Mouse (Mus musculus): Measurements from ENCODE around the gene Pik3ip1. TPM values are rescaled to one million over a fixed set of nuclear protein-coding genes. Genes with fewer than 3 reads are reported as not detected.

Gene Pik3ip1
- total RNA-seq, 2 experiments from 2014 or later: 8.0 to 12.7 TPM

- DNase-seq: no peak
Measured at GRCm38 (mm10) chr11:3336602-3337001, 6.4 kb downstream of the Pik3ip1 start.

DNA sequence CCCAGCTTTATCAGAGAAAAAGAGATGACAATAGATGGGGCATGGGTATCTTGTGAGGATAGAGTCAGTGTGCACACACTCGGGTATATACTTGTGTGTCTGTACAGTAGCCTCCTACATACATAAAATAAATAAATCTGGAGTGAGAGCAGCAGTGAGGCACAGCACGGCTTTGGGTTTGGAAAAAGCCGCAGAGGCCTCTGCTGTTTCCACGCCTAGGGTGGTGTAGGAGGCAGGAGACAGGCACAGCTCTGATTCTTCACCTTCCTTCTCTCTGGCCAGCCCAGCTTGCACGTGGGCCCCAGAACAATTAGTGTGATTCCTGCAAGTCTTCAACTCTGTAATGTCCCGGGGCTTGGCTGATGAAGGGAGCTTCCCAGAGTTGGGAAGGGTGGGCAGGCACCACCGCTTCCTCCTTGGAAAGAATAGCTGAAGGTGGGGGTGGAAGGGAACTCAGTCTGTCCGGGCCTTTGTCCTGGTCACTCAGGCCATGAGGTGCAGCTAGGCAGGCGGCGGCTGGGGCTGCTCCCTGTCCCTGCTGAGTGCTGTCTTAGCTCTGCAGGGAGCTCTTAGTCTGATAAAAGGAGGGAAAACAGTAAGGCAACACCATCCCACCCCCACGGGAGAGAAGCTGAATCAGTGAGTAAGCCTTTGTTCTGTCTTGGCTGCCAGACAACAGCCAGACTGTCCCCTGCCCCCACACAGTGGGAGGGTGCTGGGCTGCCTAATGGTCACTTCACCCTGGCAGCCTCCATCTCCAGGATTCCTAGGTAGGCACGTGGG, 7.2 kb downstream of the Pik3ip1 start:
- peak in 1 of 2 experiments; percentile 23 for DNase-seq

GRCm38 (mm10) chr11:3337961-3338360, 7.8 kb downstream of the Pik3ip1 start:
- DNase-seq: no peak

DNA sequence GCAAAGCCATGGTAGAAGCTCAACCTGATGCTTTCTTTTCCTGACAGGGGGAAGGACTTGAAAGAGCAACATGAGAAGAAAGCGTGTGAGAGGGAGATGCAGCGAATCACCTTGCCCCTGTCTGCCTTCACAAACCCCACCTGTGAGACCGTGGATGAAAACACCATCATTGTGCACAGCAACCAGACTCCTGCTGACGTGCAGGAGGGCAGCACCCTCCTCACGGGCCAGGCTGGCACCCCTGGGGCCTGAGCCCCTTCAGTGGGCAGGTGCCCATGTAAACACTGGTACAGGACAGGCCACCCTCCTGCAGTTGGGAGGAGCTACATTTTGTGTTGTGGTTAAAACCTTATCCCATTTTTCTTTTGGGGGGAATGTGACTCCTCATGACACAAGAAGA, 11.3 kb downstream of the Pik3ip1 start:
- DNase-seq: no peak

DNA sequence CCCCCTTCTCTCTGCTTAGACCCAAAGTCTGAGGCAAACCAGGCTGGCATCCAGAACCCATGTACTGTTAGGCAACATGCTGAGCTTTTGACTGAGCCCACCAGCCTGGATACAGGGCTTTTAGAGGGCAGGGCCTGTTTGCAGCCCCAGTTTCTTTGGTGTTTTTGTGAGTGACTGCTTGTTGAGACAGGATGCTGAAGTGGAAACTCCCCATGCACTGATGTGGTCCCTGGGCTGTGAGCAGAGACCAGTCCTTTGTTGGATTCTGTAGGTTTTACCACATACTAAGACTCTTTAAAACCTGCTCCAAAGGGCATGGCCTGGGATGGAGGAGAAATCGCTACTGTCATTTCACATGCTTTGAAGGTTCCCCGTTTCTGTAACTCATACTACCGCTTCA, 14.7 kb downstream of the Pik3ip1 start:
- DNase-seq: no peak

DNA sequence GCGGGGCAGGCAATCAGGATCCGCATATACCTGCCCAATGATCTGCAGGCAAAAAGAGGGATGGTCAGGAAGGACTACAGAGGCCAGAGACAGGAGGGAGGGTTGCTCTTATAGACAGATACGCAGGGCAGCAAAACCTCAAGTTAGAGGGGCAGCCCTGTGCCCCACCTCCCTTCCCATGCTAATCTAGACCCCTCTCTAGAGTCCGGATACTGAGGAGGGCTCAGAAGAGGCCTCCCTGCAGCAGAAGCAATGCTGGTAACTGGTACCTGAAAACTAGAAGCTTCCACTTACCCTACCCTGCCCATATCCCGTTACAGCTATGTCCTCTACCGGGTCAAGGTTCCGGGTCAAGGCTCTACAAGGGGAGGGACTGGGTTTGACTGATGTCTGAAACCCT, 16.1 kb downstream of the Pik3ip1 start:
- DNase-seq: no peak

DNA sequence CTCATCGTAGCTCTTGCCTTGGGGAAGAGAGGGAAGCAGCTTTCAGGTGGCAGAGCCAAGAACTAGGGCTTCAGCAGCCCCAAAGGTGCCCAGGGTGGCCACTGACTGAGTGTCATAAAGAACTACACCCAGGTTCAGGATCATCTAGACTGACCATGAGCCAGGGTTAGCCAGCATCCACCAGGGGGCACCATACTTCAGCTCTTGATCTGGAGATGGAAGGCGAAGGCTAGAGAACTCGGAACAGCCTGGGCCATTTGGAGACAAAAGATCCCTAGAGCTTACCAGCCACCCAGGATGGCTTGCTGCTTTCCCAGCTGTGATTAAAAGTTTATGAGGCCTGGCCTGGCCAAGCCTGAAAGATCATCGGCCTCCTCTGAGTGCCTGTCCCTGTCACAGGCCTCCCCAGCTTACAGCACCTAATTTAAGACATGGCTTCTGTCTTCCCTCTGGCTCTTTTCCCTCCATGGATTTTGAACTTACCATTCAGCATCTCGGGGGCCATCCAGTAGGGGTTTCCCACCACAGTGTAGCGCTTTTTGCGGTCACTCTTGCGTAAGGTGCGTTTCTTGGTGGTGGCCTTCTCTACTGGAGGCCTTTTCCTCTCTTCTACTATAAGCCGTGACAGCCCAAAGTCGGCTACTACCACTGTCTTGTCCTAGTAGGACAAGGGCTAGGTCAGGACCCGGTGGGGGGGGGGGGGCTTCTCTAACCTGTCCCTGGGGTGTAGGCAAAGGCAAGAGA, 17.1 kb downstream of the Pik3ip1 start:
- DNase-seq: peak; percentile 89 to 93

DNA sequence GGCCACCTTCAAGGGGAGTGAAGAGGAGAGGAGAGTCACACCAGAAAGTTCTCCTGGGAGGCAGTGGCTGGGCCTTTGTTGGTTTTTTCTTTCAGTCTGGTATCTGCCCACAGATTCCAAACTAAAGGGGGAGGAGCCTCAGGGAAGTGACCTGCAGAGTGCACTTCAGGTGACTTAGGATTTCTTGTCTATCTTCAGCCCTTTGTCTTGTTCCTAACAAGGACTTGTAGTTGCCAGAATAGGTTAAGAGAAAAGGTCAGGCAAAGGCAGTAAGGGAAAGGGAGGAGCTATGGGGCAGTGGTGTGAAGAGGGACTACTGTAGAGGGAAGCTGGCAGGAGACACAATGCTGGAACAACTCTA, 17.6 kb downstream of the Pik3ip1 start:
- no peak for DNase-seq

GRCm38 (mm10) chr11:3348576-3349342, 18.6 kb downstream of the Pik3ip1 start:
- no peak for DNase-seq

- DNase-seq: no peak
Measured at GRCm38 (mm10) chr11:3349343-3349695, 19.1 kb downstream of the Pik3ip1 start.

- no peak for DNase-seq
Measured at GRCm38 (mm10) chr11:3352131-3352530, 21.9 kb downstream of the Pik3ip1 start.

- no peak for DNase-seq
Measured at GRCm38 (mm10) chr11:3352990-3353585, 22.9 kb downstream of the Pik3ip1 start.

- no peak for DNase-seq
Measured at GRCm38 (mm10) chr11:3362854-3363253, 32.7 kb downstream of the Pik3ip1 start.

GRCm38 (mm10) chr11:3366411-3366810, 36.2 kb downstream of the Pik3ip1 start:
- DNase-seq: no peak

GRCm38 (mm10) chr11:3368983-3369382, 38.8 kb downstream of the Pik3ip1 start:
- no peak for DNase-seq

DNA sequence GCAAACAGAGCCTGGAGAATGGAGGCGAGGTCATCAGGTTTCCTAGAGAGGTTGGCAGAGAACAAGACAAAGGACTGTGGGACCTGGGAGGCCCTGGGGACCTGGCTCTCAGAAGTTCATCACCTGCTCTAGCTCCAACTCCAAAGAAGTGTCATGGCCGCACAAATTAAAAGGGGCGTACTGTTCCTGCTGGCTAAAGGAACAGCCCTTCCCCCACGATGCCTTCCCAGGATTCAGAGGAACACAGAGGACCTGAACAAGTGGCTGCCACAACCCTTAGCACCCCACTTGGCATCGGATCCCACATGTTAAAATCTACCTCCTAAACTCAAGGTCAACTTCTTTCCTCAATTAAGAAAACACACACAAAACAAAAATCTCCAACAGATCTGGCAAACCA, 39.2 kb downstream of the Pik3ip1 start:
- DNase-seq: no peak

- DNase-seq: no peak
Measured at GRCm38 (mm10) chr11:3370162-3370561, 40.0 kb downstream of the Pik3ip1 start.

- peak; percentile 87 to 92 for DNase-seq
Measured at GRCm38 (mm10) chr11:3370928-3371598, 40.9 kb downstream of the Pik3ip1 start.

DNA sequence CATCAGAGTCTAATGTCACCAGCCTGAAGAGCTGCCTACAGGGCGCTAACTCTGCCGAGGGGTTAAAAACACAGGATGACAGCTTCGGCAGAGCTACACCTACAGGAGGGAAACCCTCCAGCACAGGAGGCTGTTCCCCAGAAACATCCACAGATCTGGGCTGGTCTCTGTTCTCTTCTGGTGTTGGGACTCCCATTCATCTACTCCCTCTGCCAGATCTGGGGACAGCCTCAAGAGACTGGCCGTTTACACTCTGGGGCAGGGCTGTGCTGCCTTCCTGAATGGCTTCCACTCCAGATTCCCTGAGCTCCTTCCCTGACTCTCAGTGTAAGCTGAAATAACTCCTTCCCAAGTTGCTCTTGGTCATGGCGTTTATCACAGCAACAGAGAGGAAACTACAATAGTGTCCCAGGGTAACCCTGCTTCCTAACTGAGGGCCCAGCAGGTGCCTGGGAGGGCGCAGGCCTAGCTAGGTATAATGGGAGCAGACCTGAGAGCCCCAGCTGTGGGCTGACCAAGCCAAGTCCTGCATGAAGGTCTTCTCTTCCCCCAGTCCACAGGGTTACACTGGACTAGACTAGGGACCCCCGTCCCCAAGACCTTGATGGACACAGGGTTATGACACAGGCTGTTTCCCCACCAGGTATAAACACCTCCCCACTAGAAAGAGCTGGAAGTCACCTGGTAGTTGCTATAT, 41.5 kb downstream of the Pik3ip1 start:
- DNase-seq: no peak

- no peak for DNase-seq
Measured at GRCm38 (mm10) chr11:3373591-3374292, 43.5 kb downstream of the Pik3ip1 start.

DNA sequence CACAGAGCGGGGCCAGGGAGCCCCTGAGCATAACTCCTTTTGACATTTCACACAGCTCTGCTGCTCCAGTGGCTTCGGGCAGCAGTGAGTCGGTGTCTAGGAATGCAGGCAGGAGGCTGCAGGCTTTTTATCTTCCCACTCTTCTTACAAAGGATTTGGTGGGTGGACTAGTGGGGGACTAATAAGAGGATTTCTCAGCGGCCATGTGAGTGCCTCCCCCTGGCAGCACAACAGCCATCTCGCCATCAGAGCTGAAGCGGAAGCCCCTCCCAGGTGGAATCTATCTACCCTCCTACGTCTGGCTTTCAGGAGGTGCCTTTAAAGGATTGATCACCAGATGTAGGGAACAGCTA, 44.1 kb downstream of the Pik3ip1 start:
- peak; percentile 13 to 23 for DNase-seq

All from adrenal gland, postnatal 36 days (tissue).